Mouse (Mus musculus): ENCODE results near the gene Thegl. TPM values are rescaled to one million over a fixed set of nuclear protein-coding genes. Genes with fewer than 3 reads are reported as not detected.

The Thegl gene
- polyA plus RNA-seq, 1 experiment from 2014 or later: not detected

- no peak for DNase-seq (ENCODE audit: low spot score)
Measured at GRCm38 (mm10) chr5:77044362-77044761, 28.5 kb downstream of the Thegl start.

- no peak for DNase-seq (ENCODE audit: low spot score)
Measured at GRCm38 (mm10) chr5:77052616-77053015, 36.8 kb downstream of the Thegl start.

- DNase-seq (ENCODE audit: low spot score): no peak
Measured at GRCm38 (mm10) chr5:77056881-77057440, 41.1 kb downstream of the Thegl start.

- DNase-seq (ENCODE audit: low spot score): no peak
Measured at GRCm38 (mm10) chr5:77060363-77060762, 44.5 kb downstream of the Thegl start.

GRCm38 (mm10) chr5:77061372-77062038, 45.7 kb downstream of the Thegl start:
- peak; percentile 34 for DNase-seq (ENCODE audit: low spot score)

GRCm38 (mm10) chr5:77067321-77067720, 51.5 kb downstream of the Thegl start:
- DNase-seq (ENCODE audit: low spot score): no peak

GRCm38 (mm10) chr5:77070987-77071386, 55.2 kb downstream of the Thegl start:
- no peak for DNase-seq (ENCODE audit: low spot score)

GRCm38 (mm10) chr5:77071626-77072025, 55.8 kb downstream of the Thegl start:
- DNase-seq (ENCODE audit: low spot score): no peak

- no peak for DNase-seq (ENCODE audit: low spot score)
Measured at GRCm38 (mm10) chr5:77073794-77074193, 58.0 kb downstream of the Thegl start.

GRCm38 (mm10) chr5:77074914-77075313, 59.1 kb downstream of the Thegl start:
- no peak for DNase-seq (ENCODE audit: low spot score)

- DNase-seq (ENCODE audit: low spot score): no peak
Measured at GRCm38 (mm10) chr5:77075951-77076350, 60.1 kb downstream of the Thegl start.

- DNase-seq (ENCODE audit: low spot score): no peak
Measured at GRCm38 (mm10) chr5:77080761-77081160, 64.9 kb downstream of the Thegl start.

- no peak for DNase-seq (ENCODE audit: low spot score)
Measured at GRCm38 (mm10) chr5:77082735-77083134, 66.9 kb downstream of the Thegl start.

GRCm38 (mm10) chr5:77084418-77084817, 68.6 kb downstream of the Thegl start:
- DNase-seq (ENCODE audit: low spot score): no peak

GRCm38 (mm10) chr5:77085753-77086450, 70.1 kb downstream of the Thegl start:
- DNase-seq (ENCODE audit: low spot score): no peak

- DNase-seq (ENCODE audit: low spot score): no peak
Measured at GRCm38 (mm10) chr5:77086541-77086940, 70.7 kb downstream of the Thegl start.

- no peak for DNase-seq (ENCODE audit: low spot score)
Measured at GRCm38 (mm10) chr5:77087122-77087521, 71.3 kb downstream of the Thegl start.

- peak; percentile 47 for DNase-seq (ENCODE audit: low spot score)
Measured at GRCm38 (mm10) chr5:77089294-77089693, 73.5 kb downstream of the Thegl start.

GRCm38 (mm10) chr5:77089901-77090300, 74.1 kb downstream of the Thegl start:
- no peak for DNase-seq (ENCODE audit: low spot score)

- DNase-seq (ENCODE audit: low spot score): no peak
Measured at GRCm38 (mm10) chr5:77090521-77091096, 74.8 kb downstream of the Thegl start.

GRCm38 (mm10) chr5:77091923-77092322, 76.1 kb downstream of the Thegl start:
- no peak for DNase-seq (ENCODE audit: low spot score)

GRCm38 (mm10) chr5:77092531-77092930, 76.7 kb downstream of the Thegl start:
- DNase-seq (ENCODE audit: low spot score): no peak
